Mouse (Mus musculus) cerebellum, postnatal 4 days (tissue): Measurements from ENCODE around the gene Sox5.
A peak's percentile ranks its signal among the peaks of the same experiment; 100 is the strongest.

ENCODE experiments used
- DNase-seq, 2 experiments: peaks; one replicate each; pipeline ENCODE4 v3.0.0; 2022; ENCODE audit warnings: low spot score in 2 of 2, mixed read lengths in 1 of 2

The Sox5 gene

DNA sequence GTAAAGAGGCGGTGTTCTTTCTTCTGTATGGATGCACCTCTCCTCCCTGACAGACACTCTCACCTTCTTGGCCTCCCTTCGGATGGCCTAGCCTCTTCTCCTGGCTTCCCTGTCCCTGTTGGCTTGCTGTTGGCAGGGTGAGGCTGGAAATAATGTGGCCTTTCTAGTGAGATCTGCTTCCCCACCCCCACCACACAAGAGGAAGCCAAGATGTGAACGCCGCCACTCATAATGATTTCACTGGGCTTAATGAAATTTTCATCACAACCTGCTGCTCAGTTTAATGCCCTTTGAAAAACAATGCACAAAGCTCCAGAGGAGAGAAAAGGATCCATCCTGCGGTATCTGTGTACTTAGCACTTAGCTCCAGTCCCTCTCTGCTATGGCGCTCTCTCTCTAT, 670.2 kb downstream of the Sox5 start:
- DNase-seq = no peak

DNA sequence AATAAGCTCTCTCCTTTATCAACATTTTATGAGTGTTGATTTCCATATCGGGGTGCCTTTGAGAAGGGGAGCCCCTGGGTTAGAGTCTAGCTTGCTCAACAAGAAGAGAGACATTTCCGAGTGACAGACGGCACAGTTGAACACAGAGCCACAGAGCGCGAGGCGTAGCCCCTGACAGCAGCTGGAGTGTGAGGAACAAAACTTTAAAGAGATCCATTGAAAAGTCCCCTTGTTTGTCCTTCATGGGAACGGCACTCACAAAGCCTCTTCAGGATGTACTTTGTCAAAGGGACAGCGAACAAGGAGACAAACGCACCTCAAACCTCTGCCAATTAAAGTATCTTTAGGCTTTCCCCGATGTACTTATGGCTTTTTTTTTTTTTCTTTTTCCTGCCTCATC, 674.9 kb downstream of the Sox5 start:
- DNase-seq = no peak

DNA sequence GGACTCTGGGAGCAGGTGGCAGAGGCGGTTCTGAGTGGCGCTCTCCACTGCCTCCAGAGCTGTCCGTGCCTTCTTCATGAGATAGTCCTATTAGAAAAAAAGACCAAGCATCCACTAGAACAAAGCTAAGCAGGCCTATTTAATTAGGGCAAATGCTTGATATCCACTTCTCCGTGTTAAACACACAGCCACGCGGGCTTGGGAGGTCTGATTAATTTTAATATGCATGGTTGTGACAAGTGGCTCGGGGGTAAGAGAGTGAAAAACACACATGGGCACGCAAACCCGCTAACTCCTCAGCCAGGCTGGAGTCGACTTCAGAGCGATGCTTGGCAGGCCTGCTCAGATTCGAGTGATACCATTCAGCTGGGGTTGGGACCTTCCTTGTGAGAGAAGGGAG, 676.1 kb downstream of the Sox5 start:
- DNase-seq = no peak

DNA sequence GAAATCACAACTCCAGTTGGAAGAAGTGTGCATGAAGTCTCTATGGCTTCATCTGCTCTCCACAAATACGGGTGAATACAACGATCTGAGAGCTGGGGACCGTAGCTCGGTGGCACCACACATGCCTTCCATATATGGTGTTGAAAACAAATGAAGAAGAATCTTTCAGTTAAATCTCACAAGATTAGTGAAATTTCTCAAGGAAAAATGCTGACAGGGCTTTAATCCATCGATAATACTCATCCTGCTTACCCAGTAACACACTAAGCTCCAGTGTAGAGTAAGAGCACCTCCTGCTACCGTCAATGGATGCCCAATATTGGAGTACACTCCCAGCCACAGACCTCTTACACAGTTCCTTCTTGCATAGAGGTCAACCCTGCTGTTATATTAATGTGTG, 678.2 kb downstream of the Sox5 start:
- DNase-seq = no peak

DNA sequence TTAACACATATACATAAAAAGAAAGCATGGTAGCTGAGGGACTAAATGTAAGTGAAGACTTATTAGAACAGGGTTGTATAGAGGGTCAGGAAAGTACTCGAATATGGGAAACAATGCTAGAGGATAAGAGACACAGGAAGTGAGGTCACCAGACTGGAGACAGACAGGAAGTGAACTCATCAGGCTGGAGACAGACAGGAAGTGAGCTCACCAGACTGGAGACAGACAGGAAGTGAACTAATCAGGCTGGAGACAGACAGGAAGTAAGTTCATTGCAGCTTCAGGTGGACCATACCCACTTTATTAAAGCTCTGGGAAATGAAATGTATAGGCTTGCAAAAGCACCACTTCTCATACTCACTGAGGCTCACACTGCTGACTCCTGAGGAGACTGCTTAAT, 680.9 kb downstream of the Sox5 start:
- no peak for DNase-seq

DNA sequence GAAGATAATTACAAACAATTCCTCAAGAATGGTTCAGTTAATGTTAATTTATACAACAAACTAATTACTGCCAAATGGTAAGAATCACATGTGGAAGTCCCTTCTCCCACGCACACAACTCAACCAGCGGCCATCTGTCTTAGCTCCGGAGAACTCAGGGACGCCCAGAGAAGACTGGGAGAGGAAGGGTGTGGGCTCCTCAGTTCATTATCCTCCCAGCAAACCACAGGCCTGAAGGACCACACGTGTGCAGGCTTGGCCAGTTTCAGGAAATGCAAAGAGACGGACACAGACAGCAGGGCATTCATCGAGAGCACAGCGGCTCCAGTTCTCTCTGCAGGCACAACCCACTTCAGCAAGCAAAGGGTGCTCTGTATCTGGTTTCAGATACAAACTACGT, 683.7 kb downstream of the Sox5 start:
- DNase-seq = no peak

DNA sequence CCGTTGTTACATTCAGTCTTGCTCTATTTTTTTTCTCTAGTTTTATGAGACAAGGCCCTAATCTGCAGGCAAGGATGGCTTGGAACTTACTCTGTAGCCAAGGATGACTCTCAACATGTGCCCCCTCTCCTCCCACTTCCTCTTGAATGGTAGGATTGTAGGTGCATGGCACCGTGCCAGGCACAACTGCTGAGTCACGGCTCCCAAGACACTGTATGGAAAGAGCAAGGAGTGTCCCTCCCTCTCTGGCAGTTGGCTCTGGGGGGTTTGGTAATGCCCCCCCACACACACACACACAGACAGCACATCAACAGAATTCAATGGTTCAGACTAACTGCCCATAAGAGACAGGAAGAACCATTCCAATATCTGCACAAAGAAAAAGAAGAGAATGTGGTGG, 693.5 kb downstream of the Sox5 start:
- DNase-seq = no peak

DNA sequence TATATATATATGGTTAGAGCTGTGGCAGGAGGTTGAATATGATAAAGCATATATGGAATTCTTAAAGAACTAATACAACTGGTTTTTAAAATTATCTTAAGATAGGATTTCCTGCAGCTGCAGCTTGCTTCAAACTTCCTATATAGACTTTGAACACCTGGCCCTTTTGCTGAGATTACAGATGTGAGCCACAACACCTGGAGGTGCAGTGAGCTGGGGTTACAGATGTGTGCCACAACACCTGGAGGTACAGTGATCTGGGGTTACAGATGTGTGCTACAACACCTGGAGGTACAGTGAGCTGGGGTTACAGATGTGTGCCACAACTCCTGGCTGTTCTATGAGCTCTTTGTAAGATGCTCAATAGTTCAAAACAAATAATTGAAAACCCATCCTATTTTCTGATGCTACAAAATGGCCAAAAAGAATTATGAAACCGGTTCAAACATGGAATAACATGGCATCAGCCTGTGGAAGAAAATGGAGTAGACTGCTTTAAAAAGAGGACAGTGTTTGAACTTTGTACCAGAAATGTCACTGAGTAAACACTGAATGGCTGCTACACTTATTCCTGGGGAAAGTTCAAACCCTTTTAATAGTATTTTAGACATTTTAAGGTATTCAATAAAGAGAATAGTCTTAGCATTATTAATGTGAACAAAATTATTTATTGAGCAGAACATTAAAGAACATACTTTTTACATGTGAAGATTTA, 695.5 kb downstream of the Sox5 start:
- no peak for DNase-seq

DNA sequence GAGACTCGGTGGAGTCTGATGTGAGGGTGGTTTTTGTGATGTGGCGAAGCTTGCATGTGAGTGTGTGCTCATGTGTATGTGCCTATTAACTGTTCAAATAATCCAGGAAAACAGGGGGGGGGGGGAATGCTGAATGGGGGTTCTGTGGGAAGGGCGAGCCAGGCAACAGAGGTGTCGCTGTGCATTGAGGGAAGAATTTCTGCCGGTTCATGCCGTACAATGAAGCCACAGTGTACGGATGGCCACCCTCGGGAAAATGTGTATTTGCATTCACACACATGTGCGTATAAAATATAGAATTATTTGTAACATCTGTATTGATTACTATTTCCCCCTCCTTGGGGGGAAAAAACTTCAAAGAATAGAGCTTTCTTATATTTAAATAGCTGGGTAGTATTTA, 699.5 kb downstream of the Sox5 start:
- DNase-seq = no peak

DNA sequence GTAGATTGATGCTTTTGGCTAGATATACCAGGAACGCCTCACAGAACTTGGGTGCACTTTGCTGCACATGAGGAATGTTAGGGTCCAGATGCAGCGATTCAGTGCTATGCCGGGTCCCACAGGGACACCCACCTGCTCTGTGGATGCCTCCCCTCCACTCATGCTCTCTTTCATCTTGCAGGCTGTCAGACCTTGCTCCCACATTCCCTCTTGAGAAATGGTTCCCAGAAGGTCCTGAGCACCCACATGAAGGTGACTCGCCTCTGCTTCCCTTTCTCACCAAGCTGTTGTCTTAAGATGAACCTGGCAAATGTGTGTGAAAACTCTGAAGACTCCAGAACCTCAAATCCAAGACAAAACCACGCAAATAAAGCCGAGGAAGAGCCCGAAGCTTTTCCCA, 704.0 kb downstream of the Sox5 start:
- DNase-seq = no peak

DNA sequence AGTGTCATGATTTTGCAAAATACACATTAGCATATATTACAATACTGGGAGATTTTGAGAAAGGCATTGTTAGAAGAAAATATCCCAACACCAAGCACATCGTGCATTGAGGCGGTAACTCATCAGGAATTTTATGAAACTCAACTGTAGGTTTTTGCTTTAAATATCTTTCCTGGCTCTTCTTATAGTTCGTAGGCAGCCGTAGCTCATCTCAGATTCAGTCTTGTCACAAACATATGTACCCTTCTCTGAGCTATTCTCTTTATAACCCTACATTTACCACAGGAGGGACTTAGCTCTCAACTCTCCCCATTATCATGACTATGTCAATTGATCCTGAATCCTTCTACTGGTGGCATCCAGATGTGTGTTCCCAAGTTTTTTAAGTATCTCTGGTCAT, 705.4 kb downstream of the Sox5 start:
- DNase-seq = no peak

DNA sequence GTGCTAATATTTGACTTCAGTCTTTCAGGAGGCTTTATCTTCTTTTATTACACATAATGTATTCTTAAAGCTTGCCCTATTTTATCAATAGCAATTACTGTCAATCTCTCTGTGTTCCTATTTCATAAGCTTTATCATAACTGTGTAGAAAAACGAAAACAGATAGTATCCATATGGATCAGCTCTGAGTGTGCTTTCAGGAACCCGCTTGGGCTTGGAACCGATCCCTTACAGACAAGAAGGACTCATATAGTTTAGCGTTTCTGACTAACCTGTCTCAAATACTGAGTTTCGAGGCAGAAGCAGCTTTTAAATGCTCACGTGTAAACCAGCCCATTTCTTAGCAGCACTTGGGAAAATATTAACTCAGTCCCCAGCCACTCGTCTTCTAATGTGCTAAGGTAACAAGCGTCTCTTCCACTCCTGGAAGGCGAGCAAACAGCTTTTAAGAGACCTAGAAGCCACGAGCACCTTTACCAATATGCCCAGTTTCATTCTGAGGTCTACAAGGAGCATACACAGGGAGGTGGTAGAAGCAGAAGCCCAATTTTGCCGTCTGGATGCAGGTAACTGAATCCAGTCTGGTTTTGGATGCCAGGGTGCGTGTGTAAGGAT, 706.3 kb downstream of the Sox5 start:
- DNase-seq = no peak

DNA sequence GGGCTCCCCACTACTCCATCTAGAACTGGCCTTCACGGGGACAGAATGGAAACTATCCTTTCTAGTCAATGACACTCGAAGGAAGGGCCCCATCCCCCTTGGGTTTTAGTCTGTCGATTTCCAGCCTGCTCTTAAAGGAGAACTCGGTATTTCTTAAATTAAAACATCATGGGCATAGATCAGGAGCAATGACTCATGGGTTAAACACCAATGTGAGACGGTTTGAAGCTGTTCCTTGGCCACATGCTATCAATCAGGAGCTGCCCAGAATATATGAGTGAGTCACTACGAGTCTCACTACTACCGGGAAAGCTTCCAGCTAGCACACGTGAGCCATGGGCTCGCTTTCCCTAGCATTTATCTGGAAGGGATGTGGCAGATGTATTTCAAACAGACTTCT, 707.0 kb downstream of the Sox5 start:
- no peak for DNase-seq

DNA sequence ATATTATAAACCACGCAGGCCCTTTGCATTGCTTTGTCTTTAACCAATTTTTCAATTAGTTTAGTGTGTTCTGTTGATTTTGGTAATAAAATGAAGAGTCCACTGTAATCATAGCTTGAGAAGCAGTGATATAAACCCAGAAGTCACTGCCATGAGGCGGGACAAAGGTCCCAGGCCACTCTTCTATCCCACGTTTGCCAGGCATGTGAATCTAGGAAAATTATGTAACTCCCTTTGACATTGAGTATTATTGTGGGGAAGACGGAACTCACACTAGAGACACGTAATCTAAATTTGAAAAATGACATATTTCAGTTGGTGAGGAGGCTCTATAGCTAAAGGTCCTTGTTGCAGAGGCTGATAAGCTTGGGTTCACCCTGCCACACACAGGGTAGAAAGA, 711.3 kb downstream of the Sox5 start:
- DNase-seq = no peak

DNA sequence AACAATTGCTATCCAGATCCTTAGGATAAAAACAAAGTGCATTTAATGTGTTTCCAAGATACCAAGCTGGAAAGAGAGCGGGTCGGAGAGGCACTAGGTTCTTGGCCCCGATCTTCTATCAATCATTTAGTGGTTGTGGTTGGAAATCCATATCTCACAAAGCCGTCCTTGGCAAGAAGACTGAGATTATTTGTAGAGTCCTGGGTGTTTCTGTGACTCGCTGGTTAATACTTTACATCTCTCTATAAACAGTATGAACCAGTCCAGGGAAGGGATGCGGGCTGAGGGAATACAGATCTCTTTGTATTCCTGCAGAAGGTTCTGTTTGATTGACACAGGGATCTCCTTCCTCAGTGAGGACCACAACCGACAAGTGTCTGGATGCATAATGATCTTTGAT, 714.3 kb downstream of the Sox5 start:
- DNase-seq = no peak

DNA sequence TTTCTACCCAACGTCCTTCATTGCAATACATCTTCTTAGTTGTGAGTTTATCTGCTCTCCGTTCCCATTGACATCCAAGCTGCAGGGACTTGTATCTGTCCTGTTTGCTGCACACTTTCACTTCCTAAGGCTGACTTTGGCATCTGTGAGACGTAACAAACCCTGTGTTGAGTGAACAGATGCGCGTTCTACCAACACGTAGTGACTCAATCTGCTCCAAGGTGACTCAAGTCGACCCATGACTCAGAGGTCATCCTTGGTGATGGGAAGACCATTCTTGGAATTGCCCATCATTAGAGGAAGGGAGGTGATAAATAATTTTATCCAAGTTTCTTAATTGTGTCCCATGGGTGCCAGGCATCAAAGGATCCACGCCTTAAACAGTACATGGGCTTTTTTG, 719.3 kb downstream of the Sox5 start:
- DNase-seq = no peak

DNA sequence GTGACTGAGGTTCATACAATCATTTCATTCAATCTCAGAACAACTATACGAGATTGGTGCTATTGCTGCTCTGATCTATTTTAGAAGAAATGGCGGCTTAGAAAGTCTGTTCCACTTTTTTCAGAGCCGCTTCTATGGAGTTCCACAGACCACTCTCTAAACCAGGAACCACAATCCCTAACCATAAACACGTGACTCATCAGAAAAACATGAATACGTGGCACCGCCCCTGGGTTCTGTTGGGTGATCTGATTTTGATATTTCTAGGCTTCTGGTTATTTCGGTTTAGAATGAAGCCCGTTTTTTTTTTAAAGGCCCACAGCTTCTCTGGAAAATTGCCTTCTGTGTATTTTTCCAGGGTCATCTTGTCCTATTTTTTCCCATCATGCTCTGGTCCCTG, 720.0 kb downstream of the Sox5 start:
- no peak for DNase-seq

DNA sequence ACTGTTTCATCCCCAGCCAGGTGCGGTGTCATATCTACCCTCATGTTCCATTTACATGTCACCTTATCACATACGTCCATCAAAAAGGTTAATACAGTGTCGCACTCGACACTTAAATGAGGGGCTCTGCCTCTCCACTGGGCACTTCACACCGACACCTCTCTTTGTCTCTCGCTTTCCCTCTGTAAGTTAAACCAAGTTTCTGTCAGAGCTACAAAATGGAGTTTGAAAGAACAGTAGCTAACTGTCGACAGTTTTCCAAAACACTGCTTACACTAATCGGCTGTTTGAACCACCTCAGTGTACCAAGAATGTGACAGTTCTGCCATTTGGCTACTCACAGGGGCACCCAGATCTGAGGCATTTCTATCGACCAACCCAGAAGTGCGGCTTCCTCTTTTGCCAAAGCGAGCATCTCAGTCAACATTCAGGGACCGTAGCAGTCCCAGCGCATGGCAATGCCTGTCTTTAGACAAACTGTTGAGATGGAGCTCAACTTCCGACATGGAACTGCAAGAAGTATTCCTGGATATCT, 724.6 kb downstream of the Sox5 start:
- DNase-seq = no peak

DNA sequence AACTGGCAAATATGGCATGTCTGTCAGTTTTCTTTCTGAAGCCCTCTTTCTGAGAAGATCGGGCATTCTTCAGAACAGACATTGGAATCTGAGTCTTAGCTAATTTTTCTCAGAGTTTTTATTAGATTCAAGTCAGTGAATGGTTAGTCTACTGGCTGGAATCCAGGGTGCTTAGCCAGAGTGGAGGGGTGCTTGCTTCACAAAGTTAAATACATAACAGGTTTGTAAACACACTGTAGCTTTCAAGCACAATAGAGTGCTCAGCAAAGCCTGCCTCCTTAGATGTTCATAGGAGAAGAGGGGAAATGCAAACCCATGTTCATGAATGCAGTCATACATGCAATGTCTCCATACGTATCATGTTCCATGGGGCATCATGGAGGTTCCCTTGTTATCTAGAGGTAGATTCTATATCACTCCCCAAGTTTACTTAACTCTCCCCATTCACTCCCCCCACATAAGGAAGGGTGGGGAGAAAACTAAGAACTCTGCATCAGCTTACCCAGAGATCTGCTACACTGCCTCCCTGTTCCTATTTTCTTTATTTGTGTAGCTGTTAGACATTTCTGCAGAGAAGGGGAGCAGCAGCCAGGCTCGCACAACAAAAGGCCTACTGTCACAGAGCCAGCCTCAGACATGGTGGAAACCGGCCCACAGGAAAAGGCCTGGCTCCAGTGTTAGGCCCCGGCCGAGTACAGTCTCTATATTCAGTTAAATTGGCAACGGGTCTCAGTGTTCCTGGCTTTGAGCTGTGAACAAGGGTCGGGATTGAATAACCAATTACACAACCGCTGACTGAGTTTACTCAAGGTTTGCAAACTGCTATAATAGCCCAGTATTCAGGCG, 725.3 kb downstream of the Sox5 start:
- DNase-seq = peak in 1 of 2 experiments; percentile 53

DNA sequence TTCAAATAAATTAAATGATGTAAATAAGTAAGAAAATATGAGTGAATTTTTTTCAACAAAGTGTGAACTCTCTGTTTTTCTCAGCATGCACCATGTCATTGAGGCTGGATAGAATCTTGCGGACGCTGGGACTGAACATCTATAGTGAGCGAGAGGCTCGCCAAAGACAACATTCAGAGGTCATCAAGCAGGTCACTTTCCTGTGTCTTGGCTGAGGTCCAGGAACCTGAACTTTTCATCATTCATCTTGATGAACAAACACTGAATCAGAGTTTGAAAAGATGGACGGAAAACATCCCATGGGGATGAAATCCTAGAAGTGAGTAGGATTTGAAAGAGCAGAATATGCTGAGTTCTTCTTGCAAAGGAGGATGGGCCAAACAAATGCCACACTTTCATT, 729.3 kb downstream of the Sox5 start:
- DNase-seq = no peak

DNA sequence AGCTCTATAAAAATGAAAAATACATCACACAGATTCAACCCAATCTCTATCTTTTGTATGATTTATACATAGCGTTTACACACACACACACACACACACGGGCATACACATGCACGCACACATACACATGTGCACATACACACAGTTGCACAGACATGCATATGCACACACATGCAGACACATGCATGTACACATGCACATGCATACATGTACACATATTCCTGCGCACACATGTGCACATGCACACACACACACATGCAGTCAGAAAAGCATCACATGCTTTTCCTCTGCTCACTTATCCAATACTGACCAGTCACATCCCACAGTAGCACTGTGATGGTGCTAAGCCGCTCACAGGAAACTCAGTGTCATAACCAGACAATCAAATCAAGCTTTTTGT, 730.5 kb downstream of the Sox5 start:
- no peak for DNase-seq

DNA sequence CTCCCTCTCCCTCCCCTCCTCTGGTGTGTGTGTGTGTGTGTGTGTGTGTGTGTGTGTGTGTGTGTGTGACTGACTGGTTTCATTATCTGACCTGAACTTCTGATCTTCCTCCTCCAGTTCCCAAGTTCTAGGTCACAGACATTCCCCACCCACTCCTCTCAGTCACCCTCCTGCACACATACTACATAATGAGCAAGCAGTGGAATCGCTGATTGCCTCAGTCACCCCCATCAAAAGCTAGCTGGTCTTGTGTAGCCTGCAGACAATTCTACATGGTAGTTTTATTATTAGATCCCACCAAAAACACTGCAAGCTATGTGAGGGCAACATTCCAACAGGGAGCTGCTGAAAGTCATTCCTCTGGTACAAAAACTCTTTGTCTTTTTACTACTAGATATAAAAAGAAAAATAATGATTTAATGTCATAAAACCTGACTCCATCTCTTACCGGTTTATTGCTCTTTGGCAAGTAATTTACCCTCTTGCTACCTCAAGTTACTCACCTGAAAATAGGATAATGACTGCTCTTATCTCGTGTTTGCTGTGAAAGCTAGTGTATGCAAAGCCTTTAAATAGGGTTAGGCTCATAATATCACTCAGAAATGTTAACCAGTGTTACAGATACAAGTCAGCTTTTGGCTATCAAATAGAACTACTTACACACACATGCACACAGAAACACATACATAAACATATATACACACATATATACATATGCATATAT, 733.4 kb downstream of the Sox5 start:
- DNase-seq = no peak
